Mouse (Mus musculus) gastrocnemius, postnatal 4 days (tissue): ENCODE results near the gene Nsd1. TPM values are rescaled to one million over a fixed set of nuclear protein-coding genes. Genes with fewer than 3 reads are reported as not detected.
"Not testable (repeated sequence)": the region's sequence is repeated elsewhere in the genome, so short reads cannot be mapped to it uniquely, and the experiment has no call there.

Experiments
- DNase-seq, 2 experiments: peaks; one replicate each; pipeline ENCODE4 v3.0.0; 2021 to 2022; ENCODE audit warnings: low spot score in 2 of 2, mixed read lengths in 2 of 2
- total RNA-seq, 2 experiments: library from RNA; stranded (reverse); gene quantifications; 2 replicates each; pipeline ENCODE4 v1.2.3; 2021

Nsd1 gene
- total RNA-seq, 2 experiments from 2014 or later, result 114 to 127 TPM

DNA sequence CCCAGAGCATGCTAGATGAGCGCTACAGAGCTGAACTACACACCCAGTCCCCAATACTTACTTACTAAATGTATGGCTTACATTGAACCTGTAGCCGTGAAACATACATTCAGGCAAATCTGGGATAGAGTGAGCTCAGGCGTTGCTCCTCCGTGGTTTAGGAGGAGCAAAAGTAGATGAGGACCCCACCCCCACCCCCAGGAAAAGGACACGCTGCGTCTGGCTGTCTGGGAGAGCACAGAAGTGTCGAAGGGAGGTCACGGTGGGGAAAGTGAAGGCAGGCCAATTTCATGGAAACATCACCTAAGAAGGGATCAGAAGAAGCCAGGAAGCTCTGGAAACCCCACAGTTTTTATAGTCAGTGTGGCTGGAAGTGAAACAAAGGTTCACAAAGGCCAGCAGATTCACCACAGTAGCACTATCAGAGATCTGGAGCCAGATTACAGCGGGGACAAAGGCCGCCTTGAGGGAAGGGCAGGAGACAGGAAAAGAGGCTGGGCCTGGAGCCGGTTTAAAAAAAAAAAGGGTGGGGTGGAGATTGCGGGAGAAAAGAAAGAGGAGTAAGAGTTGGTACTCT is 20.0 kb upstream of the Nsd1 start:
- DNase-seq, result no peak

DNA sequence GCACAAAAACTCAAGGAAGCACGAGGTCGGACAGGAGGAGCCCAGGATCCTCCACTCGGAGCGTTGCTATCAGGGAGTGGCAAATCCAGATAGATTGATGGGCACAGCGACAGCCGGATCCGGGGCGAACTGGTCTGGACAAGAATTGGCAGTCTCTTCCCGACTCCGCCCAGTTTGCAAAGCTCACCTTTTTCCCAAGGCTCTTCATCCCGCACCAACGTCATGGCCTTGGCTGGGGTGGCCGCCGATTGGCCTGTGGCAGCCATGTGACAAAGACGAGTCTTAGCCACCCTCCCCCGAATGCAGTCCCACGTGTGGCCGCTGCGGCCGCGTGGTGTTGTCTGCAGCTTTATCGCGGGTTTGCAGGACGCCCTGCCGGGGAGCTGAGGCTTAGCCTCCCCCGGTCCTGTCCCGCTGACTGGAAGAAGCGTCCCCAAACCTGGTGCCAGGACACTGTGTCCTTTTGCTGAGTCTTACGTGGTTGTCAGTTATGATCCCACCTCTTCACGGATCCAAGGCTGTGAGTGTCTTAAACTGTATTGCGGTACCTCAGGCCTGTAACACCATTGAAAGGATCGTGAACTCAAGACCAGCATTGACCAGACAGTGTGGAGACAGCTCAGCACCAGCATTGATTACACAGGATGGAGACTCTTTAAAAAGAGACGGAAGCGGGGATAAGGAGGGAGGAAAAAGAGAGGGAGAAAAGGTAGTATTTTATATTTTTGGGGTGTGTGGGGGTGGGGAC is 19.3 kb upstream of the Nsd1 start:
- peak; percentile 91 to 93 for DNase-seq

DNA sequence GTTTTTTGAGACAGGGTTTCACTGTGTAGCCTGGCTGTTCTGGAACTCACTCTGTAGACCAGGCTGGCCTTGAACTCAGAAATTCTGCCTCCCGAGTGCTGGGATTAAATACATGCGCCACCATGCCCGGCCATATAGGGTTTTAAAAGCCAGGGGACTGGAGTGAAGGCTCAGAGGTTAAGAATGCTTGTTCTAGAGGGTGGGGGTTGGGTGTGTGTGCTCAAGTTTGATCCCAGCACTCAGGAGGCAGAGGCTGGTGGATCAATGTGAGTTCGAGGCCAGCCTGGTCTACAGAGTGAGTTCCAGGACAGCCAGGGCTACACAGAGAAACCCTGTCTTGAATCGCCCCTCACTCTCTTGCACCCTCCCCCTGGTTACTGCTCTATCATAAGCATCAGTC is 18.0 kb upstream of the Nsd1 start:
- DNase-seq, result no peak

DNA sequence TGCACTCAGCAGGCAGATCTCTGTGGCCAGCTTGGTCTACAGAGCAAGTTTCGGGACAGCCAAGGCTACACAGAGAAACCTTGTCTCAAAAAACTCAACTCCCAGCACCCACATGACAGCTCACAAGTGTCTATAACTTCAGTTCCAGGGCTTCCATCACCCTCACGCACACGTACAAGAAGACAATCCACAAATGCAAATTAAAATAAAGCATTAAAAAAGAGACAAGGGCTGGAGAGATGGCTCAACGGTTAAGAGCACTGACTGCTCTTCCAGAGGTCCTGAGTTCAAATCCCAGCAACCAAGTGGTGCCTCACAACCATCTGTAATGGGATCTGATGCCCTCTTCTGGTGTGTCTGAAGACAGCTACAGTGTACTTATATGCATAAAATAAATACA is 6.8 kb upstream of the Nsd1 start:
- not testable (repeated sequence) for DNase-seq

DNA sequence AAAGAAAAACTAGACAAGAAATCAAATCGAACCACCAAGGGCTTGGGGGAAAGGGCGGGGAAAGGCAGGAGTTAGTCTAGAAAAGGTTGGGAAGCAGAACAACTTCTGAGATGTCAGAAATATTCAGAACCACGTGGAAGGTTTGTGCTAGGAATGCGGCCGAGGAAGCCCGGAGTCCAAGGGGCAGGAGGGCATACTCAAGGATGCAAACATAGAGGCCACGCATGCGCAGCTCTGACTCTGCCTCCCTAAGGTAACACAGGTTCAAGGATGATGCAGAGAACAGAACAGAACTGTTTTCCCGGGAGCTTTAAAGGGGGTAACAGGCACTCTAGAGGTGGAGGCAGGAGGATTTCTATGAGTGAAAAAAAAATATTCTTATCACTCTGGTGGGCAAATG is 5.8 kb upstream of the Nsd1 start:
- no peak for DNase-seq

DNA sequence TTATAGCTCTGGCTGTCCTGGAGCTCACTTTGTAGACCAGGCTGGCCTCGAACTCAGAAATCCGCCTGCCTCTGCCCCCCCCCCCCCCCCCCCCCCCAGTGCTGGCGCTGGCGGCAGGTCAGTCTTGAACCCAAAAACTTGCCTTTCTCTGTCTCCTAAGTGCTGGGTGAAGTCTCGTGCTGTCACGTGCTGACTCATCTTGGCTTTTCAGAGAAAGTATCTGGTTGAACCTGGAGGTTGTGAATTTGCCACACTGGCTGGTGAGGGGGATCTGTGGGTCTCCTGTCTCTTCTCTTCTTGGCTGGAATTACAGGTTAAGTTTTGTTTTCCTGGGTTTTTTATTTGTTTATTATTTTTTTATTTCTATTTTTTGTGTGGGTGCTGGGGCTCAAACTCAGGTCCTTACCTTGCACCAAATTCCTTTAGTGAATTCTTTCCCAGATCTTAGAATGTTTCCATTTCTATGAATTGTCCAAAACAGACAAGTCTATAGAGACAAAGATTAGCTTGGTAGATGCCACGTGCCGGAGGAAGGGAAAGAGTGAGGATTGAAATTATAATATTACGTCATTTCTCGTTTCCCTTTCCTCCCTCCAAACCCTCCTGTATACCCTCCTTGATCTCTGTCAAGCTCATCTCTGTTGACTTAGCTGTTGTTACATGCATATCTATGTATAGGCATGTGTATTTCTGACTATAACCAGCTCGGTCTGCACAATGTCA is 4.8 kb upstream of the Nsd1 start:
- no peak for DNase-seq

DNA sequence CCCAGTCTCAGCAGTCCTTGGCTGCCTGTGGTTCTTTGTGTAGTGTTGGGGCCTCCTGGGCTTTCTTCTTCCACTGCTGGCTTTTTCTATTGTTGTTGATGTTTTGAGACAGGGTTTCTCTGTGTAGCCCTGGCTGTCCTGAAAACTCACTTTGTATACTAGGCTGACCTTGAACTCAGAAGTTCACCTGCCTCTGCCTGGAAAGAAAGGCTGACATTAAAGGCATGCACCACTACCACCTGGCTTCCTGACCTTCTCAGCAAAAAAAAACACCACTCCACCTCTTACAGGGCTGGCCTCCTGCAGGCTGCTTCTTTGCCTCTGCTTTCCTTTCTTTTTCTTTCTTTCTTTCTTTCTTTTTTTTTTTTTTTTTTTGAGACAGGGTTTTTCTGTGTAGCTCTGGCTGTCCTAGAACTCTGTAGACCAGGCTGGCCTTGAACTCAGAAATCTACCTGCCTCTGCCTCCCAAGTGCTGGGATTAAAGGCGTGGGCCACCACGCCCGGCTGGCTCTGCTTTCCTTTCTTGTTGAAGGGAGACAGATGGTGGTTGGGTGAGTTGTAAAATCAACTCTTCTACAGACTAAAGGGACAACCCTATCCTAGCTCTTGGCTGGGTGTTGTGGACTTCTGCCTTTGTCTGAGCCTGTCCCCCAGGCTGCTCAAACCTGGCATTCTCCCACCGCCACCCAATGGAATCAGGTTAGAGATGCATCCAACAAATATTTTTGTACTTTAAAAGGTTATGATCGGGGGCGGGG is 4.0 kb upstream of the Nsd1 start:
- no peak for DNase-seq

DNA sequence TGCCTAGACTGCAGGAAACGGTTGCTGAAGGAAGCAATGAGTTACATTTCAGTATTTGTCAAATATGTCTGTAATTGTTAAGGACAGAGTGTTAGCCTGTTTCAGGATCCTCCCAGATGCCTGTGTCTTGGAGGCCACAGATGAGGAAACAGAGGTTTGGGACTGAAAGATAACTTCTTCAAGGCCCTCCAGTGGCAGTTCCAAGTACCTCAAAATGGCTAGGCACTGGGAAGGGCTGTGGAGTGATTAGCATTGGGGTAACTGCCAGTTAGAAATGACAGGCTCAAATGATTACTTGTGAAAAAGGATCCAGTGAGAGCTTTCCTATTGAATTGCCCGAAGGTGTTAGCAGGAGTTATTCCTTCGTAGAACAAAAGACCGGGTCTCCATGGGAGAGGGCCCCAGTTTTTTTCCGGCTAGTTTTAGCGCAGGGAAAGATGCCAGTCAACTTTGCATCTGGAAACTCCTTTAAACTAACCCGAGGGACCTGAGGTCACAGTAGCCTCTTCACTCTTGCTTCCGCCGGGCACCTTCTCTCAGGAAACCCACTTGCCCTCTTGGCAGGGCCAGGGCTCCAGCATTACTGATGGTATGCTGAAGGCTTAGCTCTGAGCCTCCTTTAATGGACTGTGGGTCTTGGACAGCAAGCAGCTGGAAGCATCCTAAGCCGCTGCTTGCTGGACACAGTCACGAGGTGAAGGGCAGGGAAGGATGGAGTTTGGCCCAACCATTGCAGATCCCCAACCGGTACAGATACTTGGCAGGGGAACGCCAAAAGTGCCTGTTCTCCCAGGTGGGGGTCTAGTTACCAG is 539 bp upstream of the Nsd1 start:
- peak in 1 of 2 experiments; percentile 36 for DNase-seq

DNA sequence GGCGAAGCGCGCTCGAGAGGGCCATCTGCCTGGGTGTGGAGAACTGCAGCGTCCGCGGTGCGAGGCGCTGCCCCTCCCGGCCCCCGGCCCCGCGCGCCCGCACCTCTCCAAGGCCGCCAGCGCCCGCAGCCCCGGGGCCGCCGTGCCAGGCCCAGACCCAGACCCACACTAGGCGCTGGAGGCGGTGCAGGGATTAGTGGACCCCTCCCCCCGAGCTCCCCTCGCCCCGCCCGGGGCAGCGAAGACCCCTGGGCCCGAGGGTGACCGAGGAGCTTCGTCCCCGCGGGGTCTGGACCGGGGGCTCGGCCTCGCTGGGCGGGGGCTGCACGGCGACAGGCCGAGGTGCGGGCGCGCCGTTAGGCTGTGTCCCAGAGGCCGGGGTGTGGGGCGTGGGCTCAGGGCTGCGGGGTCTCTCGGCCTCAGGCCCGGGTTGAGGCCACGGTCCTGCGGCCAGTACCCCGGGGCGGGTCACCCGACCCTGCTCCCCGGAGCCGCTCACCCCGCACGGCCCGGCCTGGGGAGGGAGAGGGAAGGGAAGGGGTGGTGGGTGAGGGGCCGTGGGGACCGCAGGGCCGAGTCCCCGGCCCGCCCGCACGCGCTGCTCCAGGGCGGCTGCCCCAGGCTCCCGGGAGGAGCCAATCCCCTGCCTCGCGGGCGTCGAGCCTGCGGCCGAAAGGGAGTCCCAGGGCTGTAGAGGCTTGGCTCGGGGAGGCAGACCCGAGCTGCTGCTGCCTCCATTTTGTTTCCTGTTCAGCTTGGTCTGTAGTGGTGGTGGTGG is 800 bp downstream of the Nsd1 start:
- peak; percentile 56 to 69 for DNase-seq

DNA sequence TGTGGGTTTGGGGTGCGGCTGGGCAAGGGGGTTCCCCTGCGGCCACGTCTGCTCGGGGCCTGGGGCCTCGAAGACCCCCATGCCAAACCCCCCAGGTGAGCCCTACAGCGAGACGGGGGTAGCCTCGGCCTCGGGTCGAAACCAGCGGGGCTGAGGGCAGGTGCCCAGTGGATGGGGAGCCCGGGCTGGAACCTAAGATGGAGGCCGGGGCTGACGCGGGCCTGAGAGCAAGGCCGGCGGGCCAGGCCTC is 1.3 kb downstream of the Nsd1 start:
- no peak for DNase-seq

DNA sequence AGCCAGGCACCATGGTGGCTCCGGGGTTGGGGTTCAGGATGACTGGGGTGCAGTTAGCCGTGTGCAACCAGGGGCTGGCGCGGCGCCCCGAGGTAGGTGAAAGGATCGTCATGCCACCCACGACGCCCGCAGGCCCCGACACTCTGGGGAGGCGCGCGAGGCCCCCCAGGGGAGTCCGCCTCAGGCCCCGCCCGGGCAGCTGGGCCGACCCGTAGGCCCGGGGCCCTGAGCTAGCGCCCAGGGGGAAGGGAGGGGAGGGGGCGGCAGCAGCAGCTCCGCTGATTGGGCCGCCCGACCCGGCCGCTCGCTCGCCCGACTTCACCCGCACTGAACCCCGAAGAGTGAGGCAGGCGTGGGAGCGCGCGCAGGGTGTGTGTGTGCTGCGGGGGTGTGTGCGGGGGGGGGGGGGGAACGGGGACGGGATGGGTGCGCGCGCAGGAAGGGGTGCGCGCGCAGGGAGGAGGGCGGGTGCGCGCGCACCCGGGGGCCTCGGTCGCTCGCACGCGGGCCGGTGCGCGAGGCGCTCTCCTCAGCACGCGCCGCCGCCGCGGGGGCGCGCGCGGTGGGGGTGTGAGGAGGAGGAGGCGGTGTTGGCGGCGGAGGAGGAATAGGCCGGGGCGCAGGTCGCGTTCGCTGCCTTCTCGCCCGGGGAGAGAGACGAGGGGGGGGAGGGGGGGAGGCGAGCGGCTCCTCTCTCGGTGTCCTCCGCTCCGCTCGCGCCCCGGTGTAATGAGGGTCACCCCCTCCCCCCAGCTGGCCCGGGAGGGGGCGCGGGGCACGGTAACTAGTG is 1.8 kb downstream of the Nsd1 start:
- DNase-seq, result peak; percentile 85 to 86

DNA sequence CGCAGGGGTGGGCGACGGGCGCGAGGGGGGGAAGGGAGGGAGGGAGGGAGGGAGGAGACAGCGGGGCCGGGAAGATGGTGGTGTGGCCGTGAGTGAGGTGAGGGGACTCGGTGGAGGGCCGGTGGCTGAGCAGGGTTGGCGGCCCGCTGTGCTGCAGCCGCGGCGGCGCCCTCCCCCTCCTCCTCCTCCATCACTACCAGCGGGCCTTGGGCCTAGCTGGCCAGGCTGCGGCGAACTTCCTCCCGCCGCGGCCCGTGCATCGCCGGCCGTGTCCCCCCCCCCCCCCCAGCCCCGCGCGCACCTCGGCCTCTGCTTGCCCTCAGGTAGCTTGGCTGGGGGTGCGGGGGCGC is 2.4 kb downstream of the Nsd1 start:
- peak in 1 of 2 experiments; percentile 63 for DNase-seq

DNA sequence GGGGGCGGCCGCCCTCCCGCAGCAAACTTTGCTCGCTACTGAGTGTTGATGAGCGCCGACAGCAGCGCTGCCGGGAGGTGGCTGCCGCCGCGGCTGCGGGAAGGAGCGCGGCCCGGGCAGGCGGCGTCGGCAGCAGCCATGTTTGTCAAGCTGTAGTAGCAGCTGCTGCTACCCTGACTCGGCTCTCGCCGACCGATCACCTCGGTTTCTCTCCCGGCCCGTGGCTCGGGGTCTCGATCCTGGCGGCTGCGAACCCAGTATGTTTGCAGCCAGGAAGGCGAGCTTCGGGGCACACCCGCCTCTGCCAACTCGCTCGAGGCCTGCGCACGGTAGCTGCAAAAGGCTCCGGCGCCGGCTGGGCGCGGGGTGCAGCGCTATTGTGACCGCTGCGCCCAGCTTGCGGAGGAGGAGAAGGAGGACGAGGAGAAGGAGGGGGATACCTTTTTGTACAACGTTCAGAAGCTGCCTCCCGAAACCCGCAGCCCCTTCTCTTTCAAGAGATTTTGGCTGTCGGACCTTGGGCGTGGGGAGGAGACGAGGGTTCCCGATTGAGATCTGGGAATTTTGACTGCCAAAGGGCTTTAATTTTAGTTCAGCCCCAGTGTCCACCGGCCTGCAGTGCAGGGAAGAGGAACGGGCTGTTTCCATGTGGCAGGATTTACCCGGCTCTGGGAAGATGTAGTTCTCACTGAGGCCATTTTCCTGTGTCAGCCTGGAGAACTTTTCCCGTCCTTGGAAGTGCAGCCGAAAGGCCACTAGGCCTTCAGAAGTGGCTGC is 3.0 kb downstream of the Nsd1 start:
- peak; percentile 57 to 71 for DNase-seq

DNA sequence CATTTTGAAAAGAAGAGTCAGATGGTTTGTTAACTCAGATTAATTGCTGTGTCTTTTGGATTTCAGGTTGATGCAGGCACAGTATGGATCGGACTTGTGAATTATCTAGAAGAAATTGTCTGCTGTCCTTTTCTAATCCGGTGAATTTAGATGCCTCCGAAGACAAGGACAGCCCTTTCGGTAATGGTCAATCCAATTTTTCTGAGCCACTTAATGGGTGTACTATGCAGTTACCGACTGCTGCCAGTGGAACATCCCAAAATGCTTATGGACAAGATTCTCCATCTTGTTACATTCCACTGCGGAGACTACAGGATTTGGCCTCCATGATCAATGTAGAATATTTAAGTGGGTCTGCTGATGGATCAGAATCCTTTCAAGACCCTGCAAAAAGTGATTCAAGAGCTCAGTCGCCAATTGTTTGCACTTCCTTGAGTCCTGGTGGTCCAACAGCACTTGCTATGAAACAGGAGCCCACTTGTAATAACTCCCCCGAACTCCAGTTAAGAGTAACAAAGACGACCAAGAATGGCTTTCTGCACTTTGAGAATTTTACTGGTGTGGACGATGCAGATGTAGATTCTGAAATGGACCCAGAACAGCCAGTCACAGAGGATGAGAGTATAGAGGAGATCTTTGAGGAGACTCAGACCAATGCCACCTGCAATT is 3.7 kb downstream of the Nsd1 start:
- DNase-seq, result no peak

DNA sequence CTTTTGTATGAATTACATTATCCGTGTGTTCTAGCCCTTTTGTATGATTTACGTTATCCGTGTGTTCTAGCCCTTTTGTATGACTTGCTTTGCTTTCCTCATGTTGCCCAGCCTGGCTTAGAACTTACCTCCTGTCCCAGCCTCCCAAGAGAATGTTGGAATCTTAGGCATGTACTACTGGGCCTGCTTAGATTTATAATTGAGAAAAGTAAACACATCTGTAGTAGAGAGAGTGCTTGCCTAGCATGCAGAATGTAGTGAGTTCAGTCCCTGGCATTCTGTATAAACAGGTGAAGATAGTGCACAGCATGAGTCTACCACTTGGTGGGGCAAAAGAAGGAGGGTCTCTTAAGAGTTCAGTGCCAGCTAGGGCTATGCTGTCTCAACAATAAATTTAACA is 14.8 kb downstream of the Nsd1 start:
- DNase-seq, result no peak

DNA sequence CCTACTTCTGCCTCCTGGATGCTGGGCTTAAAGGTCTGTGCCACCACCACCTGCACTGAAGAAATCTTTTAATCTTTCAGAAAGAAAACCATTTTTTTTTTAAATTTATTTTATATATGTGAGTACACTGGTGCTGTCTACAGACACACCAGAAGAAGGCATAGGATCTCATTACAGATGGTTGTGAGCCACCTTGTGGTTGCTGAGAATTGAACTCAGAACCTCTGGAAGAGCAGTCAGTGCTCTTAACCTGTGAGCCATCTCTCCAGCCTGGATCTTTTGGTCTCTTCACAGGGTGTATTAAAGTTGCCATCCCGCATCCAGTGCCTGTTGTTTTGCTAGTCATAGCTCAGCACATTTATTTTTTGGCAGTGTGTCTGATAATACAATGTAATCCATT is 21.1 kb downstream of the Nsd1 start:
- DNase-seq, result no peak

DNA sequence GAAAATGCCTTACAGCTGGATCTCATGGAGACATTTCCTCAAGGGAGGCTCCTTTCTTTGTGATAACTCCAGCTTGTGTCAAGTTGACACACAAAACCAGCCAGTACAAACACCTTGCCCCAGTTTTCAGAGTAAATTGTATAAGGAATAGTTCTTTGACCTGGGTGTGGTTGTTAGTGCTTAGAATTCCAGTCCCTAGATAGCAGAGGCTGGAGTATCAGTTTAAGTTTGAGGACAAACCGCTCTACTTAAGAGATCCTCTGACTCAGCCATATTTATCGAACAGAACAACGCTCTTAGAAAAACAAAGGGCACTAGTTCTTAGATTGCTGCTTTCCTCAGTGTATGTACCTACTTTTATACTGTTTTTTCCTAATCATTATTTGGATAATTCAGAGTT is 33.6 kb downstream of the Nsd1 start:
- no peak for DNase-seq

DNA sequence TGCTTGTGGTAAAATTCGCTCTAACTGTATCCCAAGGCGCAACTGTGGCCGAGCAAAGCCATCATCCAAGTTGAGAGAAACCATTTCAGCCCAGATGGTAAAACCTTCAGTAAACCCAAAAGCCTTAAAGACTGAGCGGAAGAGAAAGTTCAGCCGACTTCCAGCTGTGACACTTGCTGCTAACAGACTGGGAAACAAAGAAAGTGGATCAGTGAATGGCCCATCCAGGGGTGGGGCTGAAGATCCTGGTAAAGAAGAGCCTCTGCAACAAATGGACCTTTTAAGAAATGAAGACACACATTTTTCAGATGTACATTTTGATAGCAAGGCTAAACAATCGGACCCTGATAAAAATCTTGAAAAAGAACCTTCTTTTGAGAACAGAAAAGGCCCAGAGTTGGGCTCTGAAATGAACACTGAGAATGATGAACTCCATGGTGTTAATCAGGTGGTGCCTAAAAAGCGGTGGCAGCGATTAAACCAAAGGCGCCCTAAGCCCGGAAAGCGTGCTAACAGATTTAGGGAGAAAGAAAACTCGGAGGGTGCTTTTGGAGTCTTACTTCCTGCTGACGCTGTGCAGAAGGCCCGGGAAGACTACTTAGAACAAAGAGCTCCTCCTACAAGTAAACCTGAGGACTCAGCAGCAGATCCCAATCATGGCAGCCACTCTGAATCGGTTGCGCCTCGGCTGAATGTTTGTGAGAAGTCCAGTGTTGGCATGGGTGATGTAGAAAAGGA is 37.9 kb downstream of the Nsd1 start:
- DNase-seq, result no peak
